Mouse (Mus musculus): ENCODE data around the gene Map3k5. TPM values are rescaled to one million over a fixed set of nuclear protein-coding genes. Genes with fewer than 3 reads are reported as not detected.

Gene Map3k5
- total RNA-seq, 2 experiments from 2014 or later: 27.1 to 31.5 TPM

- intact Hi-C loops (cut with DNase I): no loop called here
- peak in 1 of 2 experiments; percentile 21 for DNase-seq
These were observed 214.0 kb downstream of the Map3k5 start, which contains the start of gene Map7 for GRCm38 (mm10) chr10:20148130-20148772. Gene Map7 (plus strand): TSS chr10:20148471.

DNA sequence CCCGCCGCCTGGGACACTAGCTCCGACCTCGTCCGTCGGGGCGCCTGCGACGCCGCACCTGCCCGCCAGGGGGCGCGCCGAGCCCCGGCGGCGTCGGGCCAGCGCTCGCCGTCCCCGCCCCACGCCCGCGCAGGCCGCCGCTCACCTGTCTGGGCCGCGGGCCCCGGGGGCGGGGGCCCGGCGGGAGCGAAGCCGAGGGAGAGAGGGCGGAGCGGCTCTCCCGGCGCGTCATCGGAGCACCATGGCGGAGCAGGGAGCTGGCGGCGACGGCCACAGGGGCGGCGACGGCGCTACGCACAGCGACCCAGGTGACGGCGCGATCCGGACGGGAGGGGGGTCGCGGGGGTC is 214.5 kb downstream of the Map3k5 start:
- DNase-seq: peak; percentile 52 to 60
- intact Hi-C loops (cut with DNase I): no loop called here

- intact Hi-C loops (cut with DNase I): no loop called here
- peak; percentile 59 to 66 for DNase-seq
These were observed 215.0 kb downstream of the Map3k5 start for GRCm38 (mm10) chr10:20149121-20149834.

DNA sequence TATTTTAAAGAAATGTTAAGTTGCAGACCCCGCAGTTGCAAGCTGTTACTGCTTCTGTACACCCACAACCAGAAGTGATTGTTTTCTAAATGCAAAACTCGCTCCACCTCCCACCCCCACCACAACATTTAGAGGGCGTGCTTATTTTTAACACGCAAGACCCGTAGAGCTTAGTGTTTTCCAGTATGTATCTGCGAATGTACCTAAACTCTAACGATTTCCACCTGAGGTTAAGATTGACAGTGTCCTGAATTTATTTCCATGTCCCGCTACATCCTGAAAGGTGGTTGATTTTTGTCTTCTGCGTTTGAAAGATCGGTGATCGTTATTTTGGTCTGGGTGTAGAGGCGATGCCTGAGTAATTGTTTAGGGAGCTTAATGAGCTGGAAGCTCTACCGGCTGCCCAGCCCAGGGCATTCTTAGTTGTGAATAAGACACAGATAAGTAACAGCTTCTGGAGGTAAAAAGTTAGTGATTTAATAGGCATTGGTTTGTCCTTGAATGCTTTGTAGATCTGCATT is 215.6 kb downstream of the Map3k5 start:
- intact Hi-C loops (cut with DNase I): loop anchor here (10.0 kb wide), 3 partner anchors 135 to 795 kb away; partner anchors contain the start of gene Bclaf1
- peak in 1 of 2 experiments; percentile 17 for DNase-seq

DNA sequence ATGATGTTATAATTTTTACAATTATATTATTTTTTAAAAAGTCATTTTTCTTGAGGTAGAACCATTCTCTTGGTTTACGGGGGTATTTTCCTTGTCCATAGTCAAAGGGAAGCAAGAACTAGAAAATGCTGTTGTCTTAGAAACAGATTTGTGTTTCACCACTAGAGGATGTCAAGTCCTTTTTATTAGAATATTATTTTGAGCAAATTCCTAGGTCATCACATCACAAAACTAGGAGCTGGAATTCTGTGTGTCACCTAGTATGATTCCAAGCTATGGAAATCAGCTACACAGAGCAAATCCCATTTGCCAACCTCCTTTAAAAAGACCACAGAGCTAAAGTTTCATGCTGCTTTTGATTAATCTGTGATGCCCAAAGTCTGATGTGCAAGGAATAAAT is 217.9 kb downstream of the Map3k5 start:
- intact Hi-C loops (cut with DNase I): loop anchor here (10.0 kb wide), 3 partner anchors 133 to 793 kb away; partner anchors contain the start of gene Bclaf1
- DNase-seq: no peak

GRCm38 (mm10) chr10:20153507-20153906 is 219.2 kb downstream of the Map3k5 start:
- intact Hi-C loops (cut with DNase I): loop anchor here (10.0 kb wide), 3 partner anchors 131 to 791 kb away; partner anchors contain the start of gene Bclaf1
- no peak for DNase-seq

- DNase-seq: no peak
These were observed 221.1 kb downstream of the Map3k5 start for GRCm38 (mm10) chr10:20155401-20155800.

GRCm38 (mm10) chr10:20157021-20157726 is 222.9 kb downstream of the Map3k5 start:
- no peak for DNase-seq
- intact Hi-C loops (cut with DNase I): loop anchor here (5.0 to 10.0 kb wide), 4 partner anchors 70 to 788 kb away; partner anchors contain the start of gene Bclaf1

More at GRCm38 (mm10) chr10:20155401-20155800, 221.1 kb downstream of the Map3k5 start:
- intact Hi-C loops (cut with DNase I): loop anchor here (5.0 to 10.0 kb wide), 4 partner anchors 72 to 789 kb away; partner anchors contain the start of gene Bclaf1

GRCm38 (mm10) chr10:20158756-20159155 is 224.5 kb downstream of the Map3k5 start:
- intact Hi-C loops (cut with DNase I): loop anchor here (5.0 to 10.0 kb wide), 4 partner anchors 69 to 786 kb away; partner anchors contain the start of gene Bclaf1

DNA sequence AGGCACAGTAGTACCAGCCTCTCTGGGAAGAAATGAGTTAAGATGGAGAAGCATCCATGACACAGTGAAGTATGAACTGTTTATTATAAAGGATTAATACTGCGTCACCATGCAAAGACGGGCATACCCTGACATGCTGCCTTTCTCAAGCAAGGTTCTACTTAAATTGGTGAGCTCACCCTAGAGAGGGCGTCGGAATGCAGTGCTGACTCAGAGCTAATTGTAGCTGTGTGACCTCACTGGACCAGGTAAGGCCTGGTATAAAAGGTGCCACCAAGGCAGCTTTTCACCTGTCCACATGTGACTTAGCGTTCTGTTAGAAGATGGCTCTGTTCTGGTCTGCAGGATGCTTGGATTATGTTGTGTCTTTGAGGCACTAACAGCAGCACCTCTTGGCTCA is 225.0 kb downstream of the Map3k5 start:
- no peak for DNase-seq
- intact Hi-C loops (cut with DNase I): loop anchor here (5.0 to 10.0 kb wide), 4 partner anchors 68 to 785 kb away; partner anchors contain the start of gene Bclaf1

More at GRCm38 (mm10) chr10:20158756-20159155, 224.5 kb downstream of the Map3k5 start:
- DNase-seq: no peak

DNA sequence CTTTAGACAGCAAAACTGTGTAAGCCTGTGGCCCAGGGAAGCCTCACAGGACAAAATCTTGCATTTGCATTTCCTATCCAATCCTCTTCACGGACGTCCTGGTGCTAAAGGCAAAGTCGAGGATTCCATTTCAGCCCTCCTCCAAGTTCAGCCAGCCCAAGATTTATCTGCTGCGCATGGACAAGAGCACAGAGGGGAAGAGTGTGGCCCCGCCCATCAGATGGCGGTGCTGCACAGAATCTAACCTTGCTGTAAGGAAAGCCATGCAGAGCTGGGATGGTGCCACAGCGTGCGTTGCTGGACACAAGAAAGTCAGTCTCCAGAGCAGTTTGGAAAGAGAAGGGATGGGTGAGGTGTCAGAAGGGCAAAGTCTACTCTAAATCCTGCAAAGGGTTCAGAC is 226.6 kb downstream of the Map3k5 start:
- DNase-seq: no peak
- intact Hi-C loops (cut with DNase I): no loop called here

- intact Hi-C loops (cut with DNase I): no loop called here
These were observed 230.5 kb downstream of the Map3k5 start for GRCm38 (mm10) chr10:20164810-20165209.

GRCm38 (mm10) chr10:20166797-20167196 is 232.5 kb downstream of the Map3k5 start:
- intact Hi-C loops (cut with DNase I): no loop called here

More at GRCm38 (mm10) chr10:20164810-20165209, 230.5 kb downstream of the Map3k5 start:
- DNase-seq: no peak

GRCm38 (mm10) chr10:20167467-20167866 is 233.2 kb downstream of the Map3k5 start:
- intact Hi-C loops (cut with DNase I): no loop called here
- DNase-seq: no peak

More at GRCm38 (mm10) chr10:20166797-20167196, 232.5 kb downstream of the Map3k5 start:
- DNase-seq: no peak

- intact Hi-C loops (cut with DNase I): no loop called here
- DNase-seq: no peak
These were observed 235.0 kb downstream of the Map3k5 start for GRCm38 (mm10) chr10:20169182-20169674.

DNA sequence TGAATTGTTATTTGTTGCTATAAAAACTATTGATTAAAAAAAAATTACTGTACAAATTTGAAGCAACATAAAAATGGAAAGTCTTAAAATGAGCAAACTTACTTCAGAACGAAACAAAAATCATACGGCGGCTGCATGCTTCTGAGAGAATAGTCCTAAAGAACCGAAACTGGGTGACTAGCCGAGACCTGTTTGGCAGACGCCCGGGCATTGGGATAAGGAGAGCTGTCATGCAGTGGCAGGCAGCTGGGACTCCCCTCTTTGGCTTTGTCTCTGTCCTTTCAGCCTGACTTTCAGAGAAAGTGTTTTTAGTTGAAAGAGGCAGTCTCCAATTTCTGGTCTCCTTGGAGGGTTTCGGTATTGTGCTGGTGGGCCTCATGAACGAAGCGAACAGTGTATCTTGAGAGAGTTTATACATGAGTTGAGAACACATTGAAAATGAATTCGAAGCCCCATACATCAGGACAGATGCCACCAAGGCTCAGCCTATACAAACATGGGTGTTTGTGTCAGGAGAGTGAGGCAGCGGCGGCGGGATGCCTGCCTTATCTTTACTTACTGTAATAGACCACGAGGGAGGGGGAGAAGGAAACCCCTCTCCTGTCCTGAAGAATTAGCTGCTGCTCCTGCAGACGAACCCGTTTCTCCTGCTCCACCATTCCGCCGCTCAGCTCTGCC is 235.8 kb downstream of the Map3k5 start:
- DNase-seq: no peak
- intact Hi-C loops (cut with DNase I): no loop called here

DNA sequence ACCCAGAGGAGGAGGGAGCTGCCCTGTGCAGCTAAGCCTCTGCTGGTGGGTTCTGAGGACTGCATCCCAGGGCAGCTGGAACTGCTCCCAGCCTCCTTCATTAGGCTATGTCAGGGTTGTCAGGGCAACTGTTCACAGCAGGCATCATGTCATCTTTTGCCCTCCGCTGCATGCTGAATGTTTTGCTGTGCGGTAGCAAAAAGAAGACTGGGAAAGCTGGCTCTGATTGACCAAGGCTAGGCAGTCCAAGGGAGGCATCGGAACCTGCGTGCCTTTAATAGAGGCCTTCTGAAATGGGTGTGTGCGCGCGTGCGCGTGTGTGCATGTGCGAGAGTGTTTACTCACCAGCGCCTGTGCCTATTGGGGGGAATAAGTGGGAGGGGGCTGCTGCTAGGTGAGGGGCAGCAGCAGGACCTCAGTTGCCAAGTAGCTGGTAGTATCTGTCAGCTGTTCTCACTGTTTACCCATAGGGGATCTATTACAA is 236.4 kb downstream of the Map3k5 start:
- DNase-seq: peak; percentile 78 to 85
- intact Hi-C loops (cut with DNase I): no loop called here

DNA sequence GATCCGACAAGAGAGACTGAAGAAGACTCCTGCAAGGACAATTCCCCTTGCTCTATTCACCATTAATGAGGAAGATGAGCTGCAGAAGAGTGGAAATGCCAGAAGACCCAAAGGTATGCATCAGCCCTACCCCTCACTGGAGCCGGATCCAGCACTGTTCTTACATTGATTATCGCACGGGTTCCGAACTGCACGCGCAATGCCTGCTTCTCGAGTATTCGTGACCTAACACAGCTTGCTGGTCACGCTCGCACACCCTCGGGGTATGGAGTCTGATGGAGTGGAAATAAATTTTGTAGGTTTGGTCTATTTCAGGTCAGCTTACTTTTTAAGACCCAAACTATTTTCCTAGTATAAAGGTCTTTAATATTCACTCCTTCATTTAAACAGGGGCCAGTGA is 236.9 kb downstream of the Map3k5 start:
- no peak for DNase-seq
- intact Hi-C loops (cut with DNase I): no loop called here

GRCm38 (mm10) chr10:20171756-20172155 is 237.5 kb downstream of the Map3k5 start:
- DNase-seq: no peak
- intact Hi-C loops (cut with DNase I): no loop called here

- intact Hi-C loops (cut with DNase I): no loop called here
- DNase-seq: no peak
These were observed 239.5 kb downstream of the Map3k5 start for GRCm38 (mm10) chr10:20173733-20174132.

Data from heart, postnatal 10 days (tissue).